Mouse (Mus musculus): ENCODE results near the gene Fosl2. TPM values are rescaled to one million over a fixed set of nuclear protein-coding genes. Genes with fewer than 3 reads are reported as not detected.

Fosl2 gene
- total RNA-seq (2014; rRNA removed) (5.5 and 6.4 TPM in 2 replicates), polyA plus RNA-seq (2015; fragmentation: Nextera tagmentation; extraction: Ambion mirVana) (0.52 and 0.58 TPM in 2 replicates)

GRCm38 (mm10) chr5:32135336-32136206 lies at the start of gene Fosl2:
Gene Fosl2 (plus strand): TSS chr5:32135801.
- Histone ChIP-seq H3K36me3 (ENCODE audit: insufficient read depth, low read length) (no peaks in the 10 kb centered on the region), H3K27ac (ENCODE audit: low read depth, low read length) (peak within 1 kb of the TSS; percentile 69), H3K9me3 (ENCODE audit: low read length) (no peaks in the 10 kb centered on the region), H3K4me3 (ENCODE audit: low read depth, low read length) (peak within 1 kb of the TSS; percentile 67), H3K4me2 (ENCODE audit: low read depth, low read length, poor library complexity, severe bottlenecking) (peak within 1 kb of the TSS; percentile 97), H3K9ac (replicated peaks; ENCODE audit: low read length, poor library complexity, severe bottlenecking) (peak within 1 kb of the TSS; percentile 64), H3K27me3 (ENCODE audit: insufficient read depth, low read length) (peaks cover 26% of the 10 kb centered on the region), H3K4me1 (ENCODE audit: insufficient read depth, low read length) (peaks cover 14% of the 10 kb centered on the region; the same call in 1 of the 2 replicates)
- peak; percentile 90 for DNase-seq (ENCODE audit: low spot score)
- ATAC-seq (ENCODE audit: low FRiP score) = peak; percentile 88
- no peak for TF ChIP-seq CTCF (IDR thresholded peaks at IDR 0.05)
- 2% methylated on average over 57 of the region's 85 CpGs for WGBS

GRCm38 (mm10) chr5:32085971-32086370 lies 49.6 kb upstream of the Fosl2 start:
- 0 out of 2 replicates have a peak, but pooled peaks cover 2% of the 10 kb centered on the region for H3K36me3 ChIP-seq (ENCODE audit: insufficient read depth, low read length)
- DNase-seq (ENCODE audit: low spot score) = no peak
- H3K4me1 ChIP-seq (ENCODE audit: insufficient read depth, low read length) = no peaks in the 10 kb centered on the region
- H3K27me3 ChIP-seq (ENCODE audit: insufficient read depth, low read length) = no peaks in the 10 kb centered on the region
- ATAC-seq (ENCODE audit: low FRiP score) = no peak
- no peaks in the 10 kb centered on the region for H3K9me3 ChIP-seq (ENCODE audit: low read length)
- no peak overlapping the region for H3K27ac ChIP-seq (ENCODE audit: low read depth, low read length)
- no peak overlapping the region for H3K4me2 ChIP-seq (ENCODE audit: low read depth, low read length, poor library complexity, severe bottlenecking)
- no peak overlapping the region for H3K9ac ChIP-seq (replicated peaks; ENCODE audit: low read length, poor library complexity, severe bottlenecking)
- no peak for TF ChIP-seq CTCF (IDR thresholded peaks at IDR 0.05)
- H3K4me3 ChIP-seq (ENCODE audit: low read depth, low read length) = no peak overlapping the region
- WGBS = 85% methylated on average over 2 of the region's 2 CpGs

DNA sequence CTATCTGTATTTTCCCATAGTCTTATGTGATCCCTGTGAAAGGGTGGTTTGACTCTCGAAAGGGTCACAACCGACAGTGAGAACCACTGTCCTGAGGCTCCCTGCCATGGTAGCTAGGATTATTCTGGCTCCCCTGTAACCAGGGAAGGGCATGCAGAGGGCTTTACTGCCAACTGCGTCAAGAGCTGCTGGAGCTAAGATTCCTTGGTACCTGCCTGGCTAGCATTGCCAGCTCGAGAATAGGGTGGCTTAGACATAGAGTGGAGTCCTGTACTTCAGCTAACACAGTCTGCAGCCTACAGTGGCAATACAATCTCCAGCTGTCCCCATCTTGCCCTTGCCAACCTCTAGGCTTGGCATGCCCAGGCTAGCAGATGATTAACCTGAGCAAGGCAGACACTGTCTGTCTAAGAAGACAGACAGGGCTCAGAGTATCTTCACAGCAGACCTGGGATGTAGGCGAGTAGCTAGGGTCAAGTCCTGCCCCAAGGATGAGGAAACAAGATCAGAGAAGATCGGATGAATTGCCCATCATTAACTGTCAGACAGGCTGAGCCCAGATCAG lies 49.0 kb upstream of the Fosl2 start:
- H3K9ac ChIP-seq (replicated peaks; ENCODE audit: low read length, poor library complexity, severe bottlenecking) = no peak overlapping the region
- 0 out of 2 replicates have a peak, but pooled peaks cover 2% of the 10 kb centered on the region for H3K36me3 ChIP-seq (ENCODE audit: insufficient read depth, low read length)
- H3K4me2 ChIP-seq (ENCODE audit: low read depth, low read length, poor library complexity, severe bottlenecking) = no peak overlapping the region
- TF ChIP-seq CTCF (IDR thresholded peaks at IDR 0.05) = no peak
- H3K27ac ChIP-seq (ENCODE audit: low read depth, low read length) = no peak overlapping the region
- no peak for DNase-seq (ENCODE audit: low spot score)
- H3K4me3 ChIP-seq (ENCODE audit: low read depth, low read length) = no peak overlapping the region
- no peaks in the 10 kb centered on the region for H3K9me3 ChIP-seq (ENCODE audit: low read length)
- H3K4me1 ChIP-seq (ENCODE audit: insufficient read depth, low read length) = no peaks in the 10 kb centered on the region
- no peaks in the 10 kb centered on the region for H3K27me3 ChIP-seq (ENCODE audit: insufficient read depth, low read length)
- ATAC-seq (ENCODE audit: low FRiP score) = no peak
- WGBS = 87% methylated on average over 6 of the region's 6 CpGs

DNA sequence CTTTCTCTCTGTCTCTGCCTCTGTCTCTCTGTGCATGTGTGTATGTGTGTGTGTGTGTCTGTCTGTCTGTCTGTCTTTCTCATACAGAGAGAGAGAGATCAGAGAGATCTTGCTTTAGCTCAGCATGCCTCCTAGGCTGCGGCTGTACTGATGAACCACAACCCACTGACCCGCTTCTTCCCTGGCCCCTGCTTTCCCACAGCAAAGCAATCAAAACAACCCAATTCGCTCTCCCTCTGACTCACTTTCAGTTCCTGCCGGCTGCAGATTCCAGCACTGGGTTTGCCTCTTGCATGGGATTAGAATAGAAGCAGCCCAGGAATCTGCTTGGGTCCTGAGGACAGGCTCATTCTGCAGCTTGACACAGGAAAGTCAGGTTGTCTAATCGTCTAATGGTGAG lies 46.1 kb upstream of the Fosl2 start:
- DNase-seq (ENCODE audit: low spot score) (no peak), ATAC-seq (ENCODE audit: low FRiP score) (no peak)
- H3K4me2 ChIP-seq (ENCODE audit: low read depth, low read length, poor library complexity, severe bottlenecking) = no peak overlapping the region
- no peaks in the 10 kb centered on the region for H3K9me3 ChIP-seq (ENCODE audit: low read length)
- no peaks in the 10 kb centered on the region for H3K4me1 ChIP-seq (ENCODE audit: insufficient read depth, low read length)
- 50% methylated on average over 5 of the region's 5 CpGs for WGBS
- no peak overlapping the region for H3K4me3 ChIP-seq (ENCODE audit: low read depth, low read length)
- H3K27ac ChIP-seq (ENCODE audit: low read depth, low read length) = no peak overlapping the region
- no peak overlapping the region for H3K9ac ChIP-seq (replicated peaks; ENCODE audit: low read length, poor library complexity, severe bottlenecking)
- H3K27me3 ChIP-seq (ENCODE audit: insufficient read depth, low read length) = no peaks in the 10 kb centered on the region
- TF ChIP-seq CTCF (IDR thresholded peaks at IDR 0.05) = no peak
- 0 out of 2 replicates have a peak, but pooled peaks cover 2% of the 10 kb centered on the region for H3K36me3 ChIP-seq (ENCODE audit: insufficient read depth, low read length)

GRCm38 (mm10) chr5:32092281-32092680 lies 43.3 kb upstream of the Fosl2 start:
- Histone ChIP-seq H3K9me3 (ENCODE audit: low read length) (no peaks in the 10 kb centered on the region), H3K27me3 (ENCODE audit: insufficient read depth, low read length) (no peaks in the 10 kb centered on the region), H3K27ac (ENCODE audit: low read depth, low read length) (no peak overlapping the region), H3K4me1 (ENCODE audit: insufficient read depth, low read length) (no peaks in the 10 kb centered on the region), H3K4me2 (ENCODE audit: low read depth, low read length, poor library complexity, severe bottlenecking) (no peak overlapping the region), H3K4me3 (ENCODE audit: low read depth, low read length) (no peak overlapping the region), H3K9ac (replicated peaks; ENCODE audit: low read length, poor library complexity, severe bottlenecking) (no peak overlapping the region), H3K36me3 (ENCODE audit: insufficient read depth, low read length) (no peaks in the 10 kb centered on the region)
- no peak for TF ChIP-seq CTCF (IDR thresholded peaks at IDR 0.05)
- DNase-seq (ENCODE audit: low spot score) (no peak), ATAC-seq (ENCODE audit: low FRiP score) (no peak)

- DNase-seq (ENCODE audit: low spot score) (no peak), ATAC-seq (ENCODE audit: low FRiP score) (no peak)
- no peaks in the 10 kb centered on the region for H3K4me1 ChIP-seq (ENCODE audit: insufficient read depth, low read length)
- no peak overlapping the region for H3K4me2 ChIP-seq (ENCODE audit: low read depth, low read length, poor library complexity, severe bottlenecking)
- H3K9ac ChIP-seq (replicated peaks; ENCODE audit: low read length, poor library complexity, severe bottlenecking) = no peak overlapping the region
- no peak overlapping the region for H3K27ac ChIP-seq (ENCODE audit: low read depth, low read length)
- 57% methylated on average over 3 of the region's 3 CpGs for WGBS
- H3K27me3 ChIP-seq (ENCODE audit: insufficient read depth, low read length) = no peaks in the 10 kb centered on the region
- H3K9me3 ChIP-seq (ENCODE audit: low read length) = no peaks in the 10 kb centered on the region
- TF ChIP-seq CTCF (IDR thresholded peaks at IDR 0.05) = no peak
- no peaks in the 10 kb centered on the region for H3K36me3 ChIP-seq (ENCODE audit: insufficient read depth, low read length)
- no peak overlapping the region for H3K4me3 ChIP-seq (ENCODE audit: low read depth, low read length)
Observed at GRCm38 (mm10) chr5:32098691-32099090, 36.9 kb upstream of the Fosl2 start.
